Mouse (Mus musculus) layer of hippocampus, adult 11-12 months (tissue): Measurements from ENCODE around the gene Sept5.
A peak's percentile ranks its signal among the peaks of the same experiment; 100 is the strongest.

Experiments used
- DNase-seq: peaks from one replicate; pipeline ENCODE4 v3.0.0; 2022; ENCODE audit warnings: low spot score

Sept5 gene

GRCm38 (mm10) chr16:18632059-18632458 lies 2.3 kb upstream of the Sept5 start:
- no peak for DNase-seq

- no peak for DNase-seq
Observed at GRCm38 (mm10) chr16:18631141-18631540, 1.4 kb upstream of the Sept5 start.

GRCm38 (mm10) chr16:18630291-18630690 lies 537 bp upstream of the Sept5 start:
- no peak for DNase-seq

- DNase-seq, result no peak
Observed at GRCm38 (mm10) chr16:18628948-18629340, 810 bp downstream of the Sept5 start.

- no peak for DNase-seq
Observed at GRCm38 (mm10) chr16:18628206-18628947, 1.4 kb downstream of the Sept5 start.

GRCm38 (mm10) chr16:18627163-18627562 lies 2.6 kb downstream of the Sept5 start:
- DNase-seq, result peak; percentile 32

GRCm38 (mm10) chr16:18626376-18626878 lies 3.3 kb downstream of the Sept5 start, which contains the start of gene Gm49601:
Gene Gm49601, minus strand, starts transcription at chr16:18626427.
- peak; percentile 87 for DNase-seq

GRCm38 (mm10) chr16:18625791-18626311 lies 3.9 kb downstream of the Sept5 start:
- peak; percentile 80 for DNase-seq

GRCm38 (mm10) chr16:18625097-18625496 lies 4.7 kb downstream of the Sept5 start:
- DNase-seq, result peak; percentile 17

- DNase-seq, result no peak
Observed at GRCm38 (mm10) chr16:18624641-18625040, 5.1 kb downstream of the Sept5 start.

GRCm38 (mm10) chr16:18623751-18624540 lies 5.8 kb downstream of the Sept5 start:
- peak; percentile 28 for DNase-seq

- DNase-seq, result no peak
Observed at GRCm38 (mm10) chr16:18622916-18623750, 6.6 kb downstream of the Sept5 start.

- no peak for DNase-seq
Observed at GRCm38 (mm10) chr16:18622019-18622418, 7.7 kb downstream of the Sept5 start, which contains the start of gene Gp1bb. Gene Gp1bb, minus strand, starts transcription at chr16:18622403.

- DNase-seq, result peak; percentile 34
Observed at GRCm38 (mm10) chr16:18621362-18622001, 8.3 kb downstream of the Sept5 start.

- peak; percentile 57 for DNase-seq
Observed at GRCm38 (mm10) chr16:18620601-18621361, 9.0 kb downstream of the Sept5 start.

GRCm38 (mm10) chr16:18620201-18620600 lies 9.6 kb downstream of the Sept5 start:
- peak; percentile 32 for DNase-seq

GRCm38 (mm10) chr16:18619110-18619509 lies 10.6 kb downstream of the Sept5 start:
- DNase-seq, result no peak

- DNase-seq, result no peak
Observed at GRCm38 (mm10) chr16:18618297-18618696, 11.5 kb downstream of the Sept5 start.

- DNase-seq, result peak; percentile 91
Observed at GRCm38 (mm10) chr16:18617370-18618065, 12.2 kb downstream of the Sept5 start.

GRCm38 (mm10) chr16:18613301-18613700 lies 16.5 kb downstream of the Sept5 start:
- no peak for DNase-seq
